Mouse (Mus musculus) olfactory bulb, adult 2 months (tissue): Measurements from ENCODE around the gene Gzmn. TPM values are rescaled to one million over a fixed set of nuclear protein-coding genes. Genes with fewer than 3 reads are reported as not detected.
"Not testable (repeated sequence)": the region's sequence is repeated elsewhere in the genome, so short reads cannot be mapped to it uniquely, and the experiment has no call there.

ENCODE experiments used
- H3K27ac ChIP-seq: fragments of 200-500 bp; 2 replicates; pipeline ENCODE4 v1.5.1; 2012; ENCODE audit warnings: low read depth, low read length; ENCODE audit not compliant: insufficient read depth
- H3K4me1 ChIP-seq: fragments of 200-500 bp; 2 replicates; pipeline ENCODE4 v1.6.1; 2012; ENCODE audit warnings: low read length; ENCODE audit not compliant: control insufficient read depth, insufficient read depth
- H3K4me3 ChIP-seq: fragments of 200-500 bp; 2 replicates; pipeline ENCODE4 v1.5.1; 2012; ENCODE audit warnings: mild to moderate bottlenecking, low read depth, low read length, moderate library complexity; ENCODE audit not compliant: insufficient read depth
- CTCF ChIP-seq: fragments of 200-500 bp; IDR thresholded peaks from 2 replicates; pipeline ENCODE4 v1.5.1; 2012; ENCODE audit warnings: low read depth, mild to moderate bottlenecking, low read length, moderate library complexity; ENCODE audit not compliant: insufficient read depth
- POLR2A ChIP-seq: fragments of 200-500 bp; IDR thresholded peaks from 2 replicates; pipeline ENCODE4 v1.6.1; 2012; ENCODE audit warnings: mild to moderate bottlenecking, low read depth, low read length, moderate library complexity; ENCODE audit not compliant: insufficient read depth
- WGBS: fragments of 180-500 bp; shearing (Covaris S2); methylation state at CpG from one replicate; pipeline ENCODE4 v1.1.7; 2018; 5-methylcytosine and 5-hydroxymethylcytosine counted together
- polyA plus RNA-seq: library from polyadenylated mRNA; stranded (reverse); fragments of >200 nt; gene quantifications from 2 replicates; pipeline ENCODE4 v1.2.4, GENCODE M21; 2012; ENCODE audit warnings: low replicate concordance; ENCODE audit not compliant: missing spikeins, insufficient read depth, insufficient read length

Gene Gzmn
- polyA plus RNA-seq, 1 experiment, result not detected

DNA sequence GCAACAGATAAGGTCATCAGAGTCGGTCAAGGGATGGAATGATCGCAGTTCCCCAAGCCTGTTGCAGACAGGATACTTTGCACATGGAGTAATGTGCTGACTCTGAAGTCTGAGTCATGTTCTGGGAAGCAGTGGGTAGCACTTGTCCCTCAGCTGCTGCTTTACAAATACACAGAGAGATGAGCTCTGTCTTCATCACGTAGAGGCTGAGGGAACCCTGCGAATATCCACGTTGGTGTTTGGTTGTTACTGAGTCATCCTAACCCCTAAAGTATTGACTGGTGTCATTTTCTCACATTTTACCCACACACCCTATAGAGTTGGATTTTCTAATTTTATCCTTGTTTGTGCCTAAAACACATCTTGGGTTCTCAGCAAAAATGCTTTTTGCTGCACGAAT lies 6.4 kb downstream of the Gzmn start:
- Histone ChIP-seq H3K4me3 (no peak overlapping the region), H3K4me1 (no peaks in the 10 kb centered on the region), H3K27ac (no peak overlapping the region)
- TF ChIP-seq POLR2A, result no peak
- no peak for TF ChIP-seq CTCF
- 83% methylated on average over 6 of the region's 6 CpGs for WGBS

DNA sequence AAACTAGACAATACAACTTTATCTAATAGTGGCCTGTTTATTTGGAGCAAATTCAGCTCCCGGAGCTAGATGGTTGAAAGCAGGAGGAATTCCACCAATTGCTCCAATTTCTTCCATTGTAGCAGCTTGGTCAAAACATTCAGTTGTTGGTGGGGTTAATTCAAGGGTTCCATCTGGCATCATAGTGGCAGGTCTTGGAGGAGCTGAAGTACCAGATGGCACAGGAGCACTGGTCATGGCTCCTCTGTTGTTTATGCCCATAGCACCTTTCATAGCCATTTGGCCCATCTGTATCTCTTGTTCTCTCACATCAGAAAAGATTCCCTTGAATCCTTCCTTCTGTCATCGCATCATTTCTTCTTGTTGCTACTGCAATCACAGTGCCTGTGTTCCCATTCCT lies 12.3 kb downstream of the Gzmn start:
- Histone ChIP-seq H3K27ac (no peak overlapping the region), H3K4me3 (no peak overlapping the region), H3K4me1 (no peaks in the 10 kb centered on the region)
- TF ChIP-seq POLR2A (no peak), CTCF (no peak)
- 64% methylated on average over 2 of the region's 2 CpGs for WGBS

DNA sequence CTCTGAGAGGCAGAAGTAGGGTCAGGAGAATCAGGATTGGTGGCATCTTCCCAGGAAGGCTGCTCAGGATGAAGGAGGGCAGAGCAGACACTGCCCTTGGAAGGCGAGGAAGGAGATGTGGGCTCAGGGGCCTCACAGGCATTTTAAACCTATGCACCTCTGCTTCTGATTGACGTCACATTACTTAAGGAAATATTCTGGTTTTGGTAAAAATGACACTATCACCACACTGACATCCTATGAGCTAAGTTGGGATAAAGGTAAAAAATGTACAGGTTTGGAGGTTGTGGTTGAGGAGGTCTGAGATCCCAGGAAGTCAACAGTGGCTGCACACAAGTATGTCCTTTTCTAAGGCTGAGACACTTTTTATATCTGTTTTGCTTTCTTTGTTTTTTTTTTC lies 14.9 kb downstream of the Gzmn start, which contains the start of gene Gzmg:
TSS of gene Gzmg (minus strand) at position 101 of the 400 bp plus-strand sequence.
- not testable (repeated sequence) for H3K4me3 ChIP-seq, H3K4me1 ChIP-seq, H3K27ac ChIP-seq
- 90% methylated on average over 2 of the region's 2 CpGs for WGBS

DNA sequence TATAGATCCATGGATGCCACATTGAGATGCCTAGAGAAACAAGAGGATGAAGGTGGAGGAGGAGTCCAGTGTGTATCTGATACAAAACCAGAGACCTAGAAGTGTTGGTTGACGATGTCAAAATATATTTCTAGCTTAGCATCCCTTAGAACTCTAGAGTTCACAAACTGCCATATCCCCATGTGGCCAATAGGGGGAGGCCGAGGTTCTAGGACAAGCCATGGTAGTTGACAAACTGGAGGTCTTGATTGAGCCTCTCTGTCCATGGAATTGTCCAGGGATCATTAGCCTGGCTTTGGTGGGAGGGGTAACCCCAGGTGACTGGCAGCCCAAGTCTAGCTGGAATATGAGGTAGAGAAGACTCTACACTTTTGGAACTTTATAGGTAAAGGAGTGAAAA lies 19.1 kb downstream of the Gzmn start:
- WGBS, result 73% methylated on average over 2 of the region's 2 CpGs
- Histone ChIP-seq H3K4me3 (no peak overlapping the region), H3K4me1 (no peaks in the 10 kb centered on the region), H3K27ac (no peak overlapping the region)
- no peak for TF ChIP-seq POLR2A
- TF ChIP-seq CTCF, result no peak

DNA sequence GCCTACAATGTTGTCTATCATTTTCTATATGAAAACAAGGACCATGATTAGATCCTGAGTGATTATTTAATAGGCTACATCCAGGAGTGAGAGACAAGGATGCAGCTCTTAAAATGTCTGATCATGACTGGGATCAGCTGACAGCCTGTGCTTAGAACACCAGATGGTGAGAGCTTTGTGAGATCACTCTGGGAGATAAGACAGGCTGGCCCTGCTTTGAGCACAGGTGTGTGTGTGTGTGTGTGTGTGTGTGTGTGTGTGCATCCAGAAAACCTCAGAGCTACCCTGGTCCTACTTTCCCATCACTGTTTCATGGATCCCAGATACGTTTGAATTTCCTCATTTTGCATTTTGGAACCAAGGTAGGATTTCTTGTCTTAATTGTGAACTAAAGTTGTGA lies 40.7 kb downstream of the Gzmn start:
- H3K4me3 ChIP-seq, H3K27ac ChIP-seq, H3K4me1 ChIP-seq: not testable (repeated sequence)
- 80% methylated on average over 1 of the region's 1 CpGs for WGBS

DNA sequence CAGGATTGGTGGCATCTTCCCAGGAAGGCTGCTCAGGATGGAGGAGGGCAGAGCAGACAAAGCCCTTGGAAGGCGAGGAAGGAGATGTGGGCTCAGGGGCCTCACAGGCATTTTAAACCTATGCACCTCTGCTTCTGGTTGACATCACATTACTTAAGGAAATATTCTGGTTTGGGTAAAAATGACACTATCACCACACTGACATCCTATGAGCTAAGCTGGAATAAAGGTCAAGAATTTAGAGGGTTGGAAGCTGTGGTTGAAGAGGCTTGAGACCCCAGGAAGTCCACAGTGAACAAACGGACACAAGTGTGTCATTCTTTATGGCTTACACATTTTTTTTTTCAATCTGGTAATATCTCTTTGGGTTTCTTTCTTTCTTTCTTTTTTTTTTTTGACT lies 41.9 kb downstream of the Gzmn start, which contains the start of gene Gzmd:
TSS of gene Gzmd (minus strand) at position 101 of the 400 bp plus-strand sequence.
- 95% methylated on average over 2 of the region's 2 CpGs for WGBS
- not testable (repeated sequence) for H3K4me3 ChIP-seq, H3K27ac ChIP-seq, H3K4me1 ChIP-seq

DNA sequence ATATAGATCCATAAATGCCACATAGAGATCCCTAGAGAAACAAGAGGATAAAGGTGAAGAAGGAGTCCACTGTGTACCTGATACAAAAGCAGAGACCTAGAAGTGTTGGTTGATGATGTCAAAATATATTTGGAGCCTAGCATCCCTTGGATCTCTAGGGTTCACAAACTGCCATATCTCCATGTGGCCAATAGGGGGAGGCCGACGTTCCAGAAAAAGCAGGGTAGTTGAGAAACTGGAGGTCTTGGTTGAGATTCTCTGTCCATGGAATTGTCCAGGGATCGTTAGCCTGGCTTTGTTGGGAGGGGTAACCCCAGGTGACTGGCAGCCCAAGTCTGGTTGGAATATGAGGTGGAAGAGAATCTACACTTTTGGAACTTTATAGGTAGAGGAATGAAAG lies 46.1 kb downstream of the Gzmn start:
- H3K4me1 ChIP-seq, result no peaks in the 10 kb centered on the region
- no peak overlapping the region for H3K4me3 ChIP-seq
- 51% methylated on average over 3 of the region's 3 CpGs for WGBS
- TF ChIP-seq CTCF (no peak), POLR2A (no peak)
- H3K27ac ChIP-seq, result no peak overlapping the region

DNA sequence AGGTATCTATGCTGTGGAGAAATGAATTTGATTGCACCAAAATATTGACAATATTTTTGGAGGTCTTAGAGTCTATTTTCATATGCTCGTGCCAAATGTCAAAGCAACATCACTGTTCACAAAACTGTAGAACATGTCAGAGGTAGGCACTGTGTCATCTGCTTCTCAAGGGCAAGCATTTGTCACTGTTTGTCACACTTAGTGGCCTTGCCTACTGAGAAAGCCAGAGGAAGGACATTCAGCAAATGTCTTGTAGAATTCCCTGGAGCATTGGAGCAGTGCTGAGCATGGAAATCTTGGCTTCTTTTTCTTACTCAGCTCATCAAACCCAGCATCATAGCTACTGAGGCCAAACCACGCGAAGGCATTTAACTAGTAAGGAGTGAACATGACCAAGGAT lies 50.9 kb downstream of the Gzmn start:
- no peak for TF ChIP-seq CTCF
- no peak overlapping the region for H3K27ac ChIP-seq
- WGBS, result 88% methylated on average over 3 of the region's 3 CpGs
- no peaks in the 10 kb centered on the region for H3K4me1 ChIP-seq
- H3K4me3 ChIP-seq, result no peak overlapping the region

DNA sequence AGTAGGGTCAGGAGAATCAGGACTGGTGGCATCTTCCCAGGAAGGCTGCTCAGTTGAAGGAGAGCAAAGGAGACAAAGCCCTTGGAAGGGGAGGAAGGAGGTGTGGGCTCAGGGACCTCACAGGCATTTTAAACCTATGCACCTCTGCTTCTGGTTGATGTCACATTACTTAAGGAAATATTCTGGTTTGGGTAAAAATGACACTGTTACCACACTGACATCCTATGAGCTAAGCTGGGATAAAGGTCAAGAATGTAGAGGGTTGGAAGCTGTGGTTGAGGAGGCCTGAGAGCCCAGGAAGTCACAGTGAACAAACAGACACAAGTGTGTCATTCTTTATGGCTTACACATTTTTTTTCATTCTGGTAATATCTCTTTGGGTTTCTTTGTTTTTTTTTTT lies 53.9 kb downstream of the Gzmn start, which contains the start of gene Gzme:
TSS of gene Gzme (minus strand) at position 101 of the 400 bp plus-strand sequence.
- H3K4me1 ChIP-seq, result no peaks in the 10 kb centered on the region
- no peak within 1 kb of the TSS for H3K27ac ChIP-seq
- no peak within 1 kb of the TSS for H3K4me3 ChIP-seq
- TF ChIP-seq CTCF (no peak), POLR2A (no peak)

Other genes with a start within 250 kb of the Gzmn start
- not detected in 2 replicates for gene Cma1, start 229.9 kb downstream of the Gzmn start, polyA plus RNA-seq
- gene Cma2, start 223.6 kb downstream of the Gzmn start, polyA plus RNA-seq, result not detected in 2 replicates
- not detected in 2 replicates for gene Mcpt1, start 156.6 kb downstream of the Gzmn start, polyA plus RNA-seq
- not detected in 2 replicates for gene Mcpt9, start 144.1 kb downstream of the Gzmn start, polyA plus RNA-seq
- gene Mcpt2, start 132.6 kb downstream of the Gzmn start, polyA plus RNA-seq, result not detected in 2 replicates
- not detected in 2 replicates for gene Mcpt4, start 112.3 kb downstream of the Gzmn start, polyA plus RNA-seq
- not detected in 2 replicates for gene Mcpt8, start 89.3 kb downstream of the Gzmn start, polyA plus RNA-seq
- gene Ctsg, start 72.0 kb downstream of the Gzmn start, polyA plus RNA-seq, result not detected in 2 replicates
- gene Gzme, start 54.0 kb downstream of the Gzmn start, polyA plus RNA-seq, result not detected in 2 replicates
- not detected in 2 replicates for gene Gzmd, start 42.0 kb downstream of the Gzmn start, polyA plus RNA-seq
- gene Gzmg, start 15.0 kb downstream of the Gzmn start, polyA plus RNA-seq, result not detected in 2 replicates
- not detected in 2 replicates for gene Gzmf, start 36.8 kb upstream of the Gzmn start, polyA plus RNA-seq
- gene Gzmc, start 60.1 kb upstream of the Gzmn start, polyA plus RNA-seq, result not detected in 2 replicates
- not detected in 2 replicates for gene Gzmb, start 87.7 kb upstream of the Gzmn start, polyA plus RNA-seq
- gene Atp12a, start 190.5 kb upstream of the Gzmn start, polyA plus RNA-seq, result not detected in 2 replicates
- not detected in 2 replicates for gene Rnf17, start 228.0 kb upstream of the Gzmn start, polyA plus RNA-seq